Mouse (Mus musculus) hindbrain, embryonic 11.5 days (tissue): ENCODE measurements around the gene Slc7a1. TPM values are rescaled to one million over a fixed set of nuclear protein-coding genes. Genes with fewer than 3 reads are reported as not detected.

Source experiments
- ATAC-seq: fragments of 200-750 bp; cut with Nextera tagmentation; 2 replicates; pipeline ENCODE4 v1.8.0; 2017; ENCODE audit warnings: mild to moderate bottlenecking, moderate TSS enrichment, moderate library complexity; ENCODE audit not compliant: low FRiP score
- DNase-seq: peaks from one replicate; pipeline ENCODE4 v3.0.0-alpha.2; 2015; ENCODE audit warnings: low spot score
- H3K27ac ChIP-seq: fragments of 300-500 bp; sonication (generic); 2 replicates; pipeline ENCODE4 v1.5.1; 2014; ENCODE audit warnings: mild to moderate bottlenecking, low read depth, low read length
- H3K27me3 ChIP-seq: fragments of 300-500 bp; sonication (generic); 2 replicates; pipeline ENCODE4 v1.6.1; 2014; ENCODE audit warnings: mild to moderate bottlenecking, low read length, moderate library complexity, mixed read lengths; ENCODE audit not compliant: control insufficient read depth, insufficient read depth
- H3K36me3 ChIP-seq: fragments of 300-500 bp; sonication (generic); 2 replicates; pipeline ENCODE4 v1.6.1; 2014; ENCODE audit warnings: mild to moderate bottlenecking, low read length, moderate library complexity, mixed read lengths; ENCODE audit not compliant: control insufficient read depth, insufficient read depth
- H3K4me1 ChIP-seq: fragments of 300-500 bp; sonication (generic); replicated peaks from 2 replicates; pipeline ENCODE4 v1.6.1; 2014; ENCODE audit warnings: low read length, mixed read lengths; ENCODE audit not compliant: control insufficient read depth, insufficient read depth
- H3K4me2 ChIP-seq: fragments of 300-500 bp; sonication (generic); replicated peaks from 2 replicates; pipeline ENCODE4 v1.6.1; 2014; ENCODE audit warnings: mild to moderate bottlenecking, low read depth, low read length
- H3K4me3 ChIP-seq: fragments of 300-500 bp; sonication (generic); 2 replicates; pipeline ENCODE4 v1.5.1; 2014; ENCODE audit warnings: low read depth, low read length
- H3K9ac ChIP-seq: fragments of 300-500 bp; sonication (generic); 2 replicates; pipeline ENCODE4 v1.6.1; 2014; ENCODE audit warnings: low read depth, low read length
- H3K9me3 ChIP-seq: fragments of 300-500 bp; sonication (generic); 2 replicates; pipeline ENCODE4 v1.6.1; 2016; ENCODE audit warnings: low read length; ENCODE audit not compliant: control insufficient read depth
- WGBS: fragments of 180-500 bp; shearing (Covaris S2); extraction: QIAGEN DNeasy Blood & Tissue Kit; methylation state at CpG from one replicate; pipeline ENCODE4 v1.1.7; 2014; 5-methylcytosine and 5-hydroxymethylcytosine counted together
- polyA plus RNA-seq: library from polyadenylated mRNA; unstranded; fragments of >200 nt; fragmentation: Nextera tagmentation; extraction: Ambion mirVana; gene quantifications from 2 replicates; pipeline ENCODE4 v1.2.1, GENCODE M21; 2014

Slc7a1 gene
- polyA plus RNA-seq, 1 experiment from 2014 or later: 20.9 TPM

- Histone ChIP-seq H3K9ac (peak overlapping the region; percentile 76), H3K4me1 (no peaks in the 10 kb centered on the region), H3K36me3 (no peaks in the 10 kb centered on the region), H3K4me2 (peak overlapping the region; percentile 99), H3K9me3 (no peaks in the 10 kb centered on the region), H3K4me3 (peak overlapping the region; percentile 79), H3K27ac (no peak overlapping the region), H3K27me3 (no peaks in the 10 kb centered on the region)
- DNase-seq (peak; percentile 67), ATAC-seq (peak; percentile 77)
- 5% methylated on average over 58 of the region's 58 CpGs for WGBS
Measured at GRCm38 (mm10) chr5:148398766-148399659, 691 bp downstream of the Slc7a1 start.

- ATAC-seq: no peak
- Histone ChIP-seq H3K9ac (no peak overlapping the region; the same call in 1 of the 2 replicates), H3K36me3 (no peaks in the 10 kb centered on the region)
Measured at GRCm38 (mm10) chr5:148398451-148398765, 1.3 kb downstream of the Slc7a1 start.

GRCm38 (mm10) chr5:148397911-148398310 lies 1.8 kb downstream of the Slc7a1 start:
- H3K4me1 ChIP-seq: no peaks in the 10 kb centered on the region
- DNase-seq (no peak), ATAC-seq (no peak)
- 61% methylated on average over 5 of the region's 5 CpGs for WGBS
- H3K27ac ChIP-seq: no peak overlapping the region
- no peak overlapping the region for H3K4me2 ChIP-seq
- no peak overlapping the region for H3K4me3 ChIP-seq
- no peaks in the 10 kb centered on the region for H3K36me3 ChIP-seq
- no peaks in the 10 kb centered on the region for H3K27me3 ChIP-seq
- H3K9ac ChIP-seq: no peak overlapping the region
- H3K9me3 ChIP-seq: no peaks in the 10 kb centered on the region

More at GRCm38 (mm10) chr5:148398451-148398765, 1.3 kb downstream of the Slc7a1 start:
- WGBS: 65% methylated on average over 6 of the region's 6 CpGs
- H3K4me3 ChIP-seq: peak overlapping the region; percentile 79; the same call in 1 of the 2 replicates
- no peaks in the 10 kb centered on the region for H3K4me1 ChIP-seq
- H3K27me3 ChIP-seq: no peaks in the 10 kb centered on the region
- H3K27ac ChIP-seq: no peak overlapping the region
- peak overlapping the region; percentile 99 for H3K4me2 ChIP-seq
- H3K9me3 ChIP-seq: no peaks in the 10 kb centered on the region
- DNase-seq: no peak

- 93% methylated on average over 4 of the region's 4 CpGs for WGBS
- Histone ChIP-seq H3K4me1 (no peaks in the 10 kb centered on the region), H3K4me3 (no peak overlapping the region), H3K9ac (no peak overlapping the region), H3K9me3 (no peaks in the 10 kb centered on the region), H3K27me3 (no peaks in the 10 kb centered on the region), H3K4me2 (no peak overlapping the region), H3K27ac (no peak overlapping the region), H3K36me3 (no peaks in the 10 kb centered on the region)
- DNase-seq (no peak), ATAC-seq (no peak)
Measured at GRCm38 (mm10) chr5:148397418-148397817, 2.3 kb downstream of the Slc7a1 start.

GRCm38 (mm10) chr5:148393316-148393715 lies 6.4 kb downstream of the Slc7a1 start:
- no peak for ATAC-seq
- H3K9ac ChIP-seq: no peak overlapping the region
- no peaks in the 10 kb centered on the region for H3K9me3 ChIP-seq
- no peak for DNase-seq
- no peak overlapping the region for H3K4me2 ChIP-seq
- H3K4me3 ChIP-seq: no peak overlapping the region
- 91% methylated on average over 8 of the region's 8 CpGs for whole genome bisulfite sequencing
- H3K27ac ChIP-seq: no peak overlapping the region
- no peaks in the 10 kb centered on the region for H3K4me1 ChIP-seq
- H3K36me3 ChIP-seq: no peaks in the 10 kb centered on the region
- H3K27me3 ChIP-seq: no peaks in the 10 kb centered on the region

- H3K27ac ChIP-seq: no peak overlapping the region
- no peak for DNase-seq
- H3K4me3 ChIP-seq: no peak overlapping the region
- no peak for ATAC-seq
- 75% methylated on average over 6 of the region's 6 CpGs for WGBS
- no peaks in the 10 kb centered on the region for H3K36me3 ChIP-seq
- no peak overlapping the region for H3K4me2 ChIP-seq
- no peaks in the 10 kb centered on the region for H3K9me3 ChIP-seq
- no peak overlapping the region for H3K9ac ChIP-seq
- H3K4me1 ChIP-seq: no peaks in the 10 kb centered on the region
- no peaks in the 10 kb centered on the region for H3K27me3 ChIP-seq
Measured at GRCm38 (mm10) chr5:148392831-148393230, 6.9 kb downstream of the Slc7a1 start.

- DNase-seq: no peak
- Histone ChIP-seq H3K4me2 (no peak overlapping the region), H3K4me3 (no peak overlapping the region), H3K27me3 (no peaks in the 10 kb centered on the region), H3K9ac (no peak overlapping the region), H3K27ac (no peak overlapping the region), H3K9me3 (no peaks in the 10 kb centered on the region), H3K4me1 (no peaks in the 10 kb centered on the region), H3K36me3 (no peaks in the 10 kb centered on the region)
- WGBS: 91% methylated on average over 15 of the region's 15 CpGs
- ATAC-seq: no peak
Measured at GRCm38 (mm10) chr5:148389007-148389970, 10.4 kb downstream of the Slc7a1 start.

GRCm38 (mm10) chr5:148388251-148389006 lies 11.3 kb downstream of the Slc7a1 start:
- Histone ChIP-seq H3K4me1 (no peaks in the 10 kb centered on the region), H3K9me3 (no peaks in the 10 kb centered on the region), H3K36me3 (no peaks in the 10 kb centered on the region), H3K9ac (no peak overlapping the region), H3K27ac (no peak overlapping the region), H3K4me2 (no peak overlapping the region), H3K27me3 (no peaks in the 10 kb centered on the region), H3K4me3 (no peak overlapping the region)
- DNase-seq (no peak), ATAC-seq (no peak)
- WGBS: 93% methylated on average over 18 of the region's 18 CpGs
